ENCODE assay signal across 8 mouse cellular contexts in genomic region chr15:77929804-77930203, GRCm38 (mm10). TPM values are rescaled to one million over a fixed set of nuclear protein-coding genes. Genes with fewer than 3 reads are reported as not detected.
DNase-seq lines count a peak whose midpoint lies in the region; ATAC-seq and TF ChIP-seq lines count a peak whose summit lies in the region.

No protein-coding gene starts in this region.

- WGBS in lung, embryonic 14.5 days, result 45% methylated on average over 8 of the region's 8 CpGs
- WGBS in embryonic facial prominence, embryonic 14.5 days, result 54% methylated on average over 8 of the region's 8 CpGs
- WGBS in limb, embryonic 10.5 days, result 58% methylated on average over 8 of the region's 8 CpGs
- 28% methylated on average over 8 of the region's 8 CpGs for WGBS in olfactory bulb, adult 2 months

- no peak for ATAC-seq in lung, embryonic 14.5 days (ENCODE audit: insufficient read depth)
- ATAC-seq in embryonic facial prominence, embryonic 14.5 days (ENCODE audit: low read depth), result no peak

- H3K9me3 ChIP-seq in lung, embryonic 14.5 days (ENCODE audit: low read depth, low read length), result no peaks in the 10 kb centered on the region
- no peaks in the 10 kb centered on the region for H3K9me3 ChIP-seq in embryonic facial prominence, embryonic 14.5 days (ENCODE audit: control insufficient read depth, low read length)
- no peaks in the 10 kb centered on the region for H3K9me3 ChIP-seq in limb, embryonic 10.5 days (replicated peaks)

- H3K27me3 ChIP-seq in lung, embryonic 14.5 days (ENCODE audit: insufficient read depth, low read length), result no peaks in the 10 kb centered on the region
- H3K27me3 ChIP-seq in embryonic facial prominence, embryonic 14.5 days (replicated peaks; ENCODE audit: control insufficient read depth, insufficient read depth, low read length), result no peaks in the 10 kb centered on the region
- H3K27me3 ChIP-seq in limb, embryonic 10.5 days (ENCODE audit: low read depth, poor library complexity, severe bottlenecking), result peaks cover 7% of the 10 kb centered on the region; the same call in 1 of the 2 replicates

- H3K9ac ChIP-seq in lung, embryonic 14.5 days, result peak overlapping the region; percentile 65
- peak overlapping the region; percentile 68 for H3K9ac ChIP-seq in embryonic facial prominence, embryonic 14.5 days (ENCODE audit: low read depth, low read length)

- TF ChIP-seq CTCF in lung, embryonic 14.5 days (IDR thresholded peaks at IDR 0.05; ENCODE audit: low read depth), result no peak
- no peak for TF ChIP-seq CTCF in olfactory bulb, adult 2 months (IDR thresholded peaks at IDR 0.05; ENCODE audit: insufficient read depth, low read depth, low read length)

- TF ChIP-seq POLR2A in olfactory bulb, adult 2 months (IDR thresholded peaks at IDR 0.05; ENCODE audit: insufficient read depth, low read depth, low read length), result no peak

- H3K36me3 ChIP-seq in lung, embryonic 14.5 days (ENCODE audit: insufficient read depth), result peaks cover 22% of the 10 kb centered on the region
- H3K36me3 ChIP-seq in embryonic facial prominence, embryonic 14.5 days (ENCODE audit: control insufficient read depth, insufficient read depth, low read length), result peaks cover 17% of the 10 kb centered on the region
- H3K36me3 ChIP-seq in limb, embryonic 10.5 days, result peaks cover 27% of the 10 kb centered on the region

- DNase-seq in lung, embryonic 14.5 days, result no peak
- DNase-seq in lung, postnatal 25 days (ENCODE audit: low spot score), result no peak
- DNase-seq in embryonic facial prominence, embryonic 14.5 days (ENCODE audit: low spot score), result no peak
- no peak for DNase-seq in limb, embryonic 10.5 days (ENCODE audit: low spot score)
- no peak for DNase-seq in thymus, postnatal 10 days (ENCODE audit: low spot score in 2 of 2)
- no peak for DNase-seq in adrenal gland, postnatal 36 days
- no peak for DNase-seq in gastrocnemius, postnatal 25 days

- H3K4me3 ChIP-seq in lung, embryonic 14.5 days (ENCODE audit: low read depth, low read length), result peak overlapping the region; percentile 56
- H3K4me3 ChIP-seq in embryonic facial prominence, embryonic 14.5 days (ENCODE audit: low read depth, low read length), result peak overlapping the region; percentile 77
- peak overlapping the region; percentile 87 for H3K4me3 ChIP-seq in limb, embryonic 10.5 days
- no peak overlapping the region for H3K4me3 ChIP-seq in olfactory bulb, adult 2 months (ENCODE audit: insufficient read depth, low read depth, low read length)

- H3K27ac ChIP-seq in lung, embryonic 14.5 days (ENCODE audit: low read depth), result peak overlapping the region; percentile 84; the same call in 1 of the 2 replicates
- H3K27ac ChIP-seq in embryonic facial prominence, embryonic 14.5 days (replicated peaks; ENCODE audit: low read depth, low read length), result no peak overlapping the region
- H3K27ac ChIP-seq in limb, embryonic 10.5 days, result peak overlapping the region; percentile 89; the same call in 1 of the 2 replicates
- H3K27ac ChIP-seq in olfactory bulb, adult 2 months (ENCODE audit: insufficient read depth, low read depth, low read length), result peak overlapping the region; percentile 87; the same call in 1 of the 2 replicates

- H3K4me1 ChIP-seq in lung, embryonic 14.5 days (ENCODE audit: insufficient read depth), result peaks cover 12% of the 10 kb centered on the region
- H3K4me1 ChIP-seq in embryonic facial prominence, embryonic 14.5 days (ENCODE audit: control insufficient read depth, insufficient read depth, low read length), result peaks cover 15% of the 10 kb centered on the region
- H3K4me1 ChIP-seq in limb, embryonic 10.5 days, result peaks cover 27% of the 10 kb centered on the region
- peaks cover 13% of the 10 kb centered on the region for H3K4me1 ChIP-seq in olfactory bulb, adult 2 months (ENCODE audit: control insufficient read depth, insufficient read depth, low read length)

- peak overlapping the region; percentile 91 for H3K4me2 ChIP-seq in lung, embryonic 14.5 days
- H3K4me2 ChIP-seq in embryonic facial prominence, embryonic 14.5 days (ENCODE audit: low read depth, low read length), result peak overlapping the region; percentile 79

RNA-seq across cellular contexts. Expression of gene Txn2, which starts 1.0 kb away (rescaled TPM):
- 209 and 227 TPM in 2 replicates for polyA plus RNA-seq in lung, embryonic 14.5 days (2014; fragmentation: Nextera tagmentation; extraction: Ambion mirVana)
- polyA plus RNA-seq in embryonic facial prominence, embryonic 14.5 days (2014; fragmentation: Nextera tagmentation; extraction: Ambion mirVana), result 234 and 271 TPM in 2 replicates
- 287 and 339 TPM in 2 replicates for polyA plus RNA-seq in limb, embryonic 10.5 days (2016; fragmentation: Nextera tagmentation; extraction: Ambion mirVana)
- polyA plus RNA-seq in olfactory bulb, adult 2 months (2012; ENCODE audit: insufficient read depth, insufficient read length, low replicate concordance, missing spikeins), result not detected in 2 replicates
- 100 to 1,000 TPM; 563 to 586 TPM for total RNA-seq in adrenal gland, postnatal 36 days (2021)
- total RNA-seq in gastrocnemius, postnatal 25 days (2021), result 100 to 1,000 TPM; 210 to 254 TPM

RNA-seq across cellular contexts. Expression of gene Foxred2, which starts 26.7 kb away (rescaled TPM):
- polyA plus RNA-seq in lung, embryonic 14.5 days (2014; fragmentation: Nextera tagmentation; extraction: Ambion mirVana), result 5.4 and 5.7 TPM in 2 replicates
- polyA plus RNA-seq in embryonic facial prominence, embryonic 14.5 days (2014; fragmentation: Nextera tagmentation; extraction: Ambion mirVana), result 4.5 and 5.3 TPM in 2 replicates
- 7.3 and 7.7 TPM in 2 replicates for polyA plus RNA-seq in limb, embryonic 10.5 days (2016; fragmentation: Nextera tagmentation; extraction: Ambion mirVana)
- polyA plus RNA-seq in olfactory bulb, adult 2 months (2012; ENCODE audit: insufficient read depth, insufficient read length, low replicate concordance, missing spikeins), result not detected in 2 replicates
- total RNA-seq in adrenal gland, postnatal 36 days (2021), result 1 to 10 TPM; 2.7 TPM
- total RNA-seq in gastrocnemius, postnatal 25 days (2021), result under 1 TPM; 0.54 to 0.86 TPM

RNA-seq across cellular contexts. Expression of gene Eif3d, which starts 40.8 kb away (rescaled TPM):
- polyA plus RNA-seq in lung, embryonic 14.5 days (2014; fragmentation: Nextera tagmentation; extraction: Ambion mirVana), result 212 and 239 TPM in 2 replicates
- 155 and 194 TPM in 2 replicates for polyA plus RNA-seq in embryonic facial prominence, embryonic 14.5 days (2014; fragmentation: Nextera tagmentation; extraction: Ambion mirVana)
- 260 and 285 TPM in 2 replicates for polyA plus RNA-seq in limb, embryonic 10.5 days (2016; fragmentation: Nextera tagmentation; extraction: Ambion mirVana)
- polyA plus RNA-seq in olfactory bulb, adult 2 months (2012; ENCODE audit: insufficient read depth, insufficient read length, low replicate concordance, missing spikeins), result not detected in 2 replicates
- 100 to 1,000 TPM; 151 to 167 TPM for total RNA-seq in adrenal gland, postnatal 36 days (2021)
- 10 to 100 TPM; 52.8 to 52.9 TPM for total RNA-seq in gastrocnemius, postnatal 25 days (2021)
